Mouse (Mus musculus) neural tube, embryonic 12.5 days (tissue): ENCODE data around the gene Rpl15. TPM values are rescaled to one million over a fixed set of nuclear protein-coding genes. Genes with fewer than 3 reads are reported as not detected.
"Not testable (repeated sequence)": the region's sequence is repeated elsewhere in the genome, so short reads cannot be mapped to it uniquely, and the experiment has no call there.

ENCODE experiments used
- ATAC-seq: fragments of 200-750 bp; cut with Nextera tagmentation; 2 replicates; pipeline ENCODE4 v1.8.0; 2017; ENCODE audit warnings: low read depth, mild to moderate bottlenecking, moderate TSS enrichment, moderate library complexity; ENCODE audit not compliant: low FRiP score
- H3K27ac ChIP-seq: fragments of 300-500 bp; sonication (generic); 2 replicates; pipeline ENCODE4 v1.5.1; 2016
- H3K27me3 ChIP-seq: fragments of 300-500 bp; sonication (generic); replicated peaks from 2 replicates; pipeline ENCODE4 v1.6.1; 2016; ENCODE audit warnings: mild to moderate bottlenecking
- H3K36me3 ChIP-seq: fragments of 300-500 bp; sonication (generic); 2 replicates; pipeline ENCODE4 v1.6.1; 2016; ENCODE audit warnings: mild to moderate bottlenecking
- H3K4me1 ChIP-seq: fragments of 300-500 bp; sonication (generic); 2 replicates; pipeline ENCODE4 v1.6.1; 2016
- H3K4me2 ChIP-seq: fragments of 300-500 bp; sonication (generic); replicated peaks from 2 replicates; pipeline ENCODE4 v1.6.1; 2016; ENCODE audit warnings: mild to moderate bottlenecking
- H3K4me3 ChIP-seq: fragments of 300-500 bp; sonication (generic); 2 replicates; pipeline ENCODE4 v1.5.1; 2016
- H3K9ac ChIP-seq: fragments of 300-500 bp; sonication (generic); 2 replicates; pipeline ENCODE4 v1.6.1; 2016; ENCODE audit warnings: mild to moderate bottlenecking
- H3K9me3 ChIP-seq: fragments of 300-500 bp; sonication (generic); 2 replicates; pipeline ENCODE4 v1.6.1; 2016; ENCODE audit warnings: mild to moderate bottlenecking
- WGBS: fragments of 180-500 bp; shearing (Covaris S2); methylation state at CpG from one replicate; pipeline ENCODE4 v1.1.7; 2016; 5-methylcytosine and 5-hydroxymethylcytosine counted together
- polyA plus RNA-seq: library from polyadenylated mRNA; unstranded; fragments of >200 nt; fragmentation: Nextera tagmentation; extraction: Ambion mirVana; gene quantifications from 2 replicates; pipeline ENCODE4 v1.2.1, GENCODE M21; 2016

The Rpl15 gene
- polyA plus RNA-seq, 1 experiment from 2014 or later, result 356 TPM

- no peaks in the 10 kb centered on the region for H3K9me3 ChIP-seq
- no peak overlapping the region for H3K9ac ChIP-seq
- H3K27ac ChIP-seq, result no peak overlapping the region
- ATAC-seq, result no peak
- 93% methylated on average over 2 of the region's 2 CpGs for WGBS
- peaks cover 11% of the 10 kb centered on the region; the same call in 1 of the 2 replicates for H3K36me3 ChIP-seq
- H3K4me1 ChIP-seq, result no peaks in the 10 kb centered on the region
- no peak overlapping the region for H3K4me3 ChIP-seq
- no peak overlapping the region for H3K4me2 ChIP-seq
- no peaks in the 10 kb centered on the region for H3K27me3 ChIP-seq
These were observed 15.2 kb upstream of the Rpl15 start for GRCm38 (mm10) chr14:18286441-18286840.

- peaks cover 11% of the 10 kb centered on the region for H3K36me3 ChIP-seq
- no peak overlapping the region for H3K27ac ChIP-seq
- no peaks in the 10 kb centered on the region for H3K4me1 ChIP-seq
- H3K9ac ChIP-seq, result no peak overlapping the region
- H3K4me3 ChIP-seq, result no peak overlapping the region
- no peaks in the 10 kb centered on the region for H3K27me3 ChIP-seq
- H3K9me3 ChIP-seq, result no peaks in the 10 kb centered on the region
- 82% methylated on average over 3 of the region's 3 CpGs for WGBS
- H3K4me2 ChIP-seq, result no peak overlapping the region
- 0 out of 2 replicates have a peak, but pooled peaks have one; percentile 37 for ATAC-seq
These were observed 14.3 kb upstream of the Rpl15 start for GRCm38 (mm10) chr14:18285476-18285875.

GRCm38 (mm10) chr14:18284581-18284980 is 13.4 kb upstream of the Rpl15 start:
- H3K4me3 ChIP-seq, result no peak overlapping the region
- H3K9ac ChIP-seq, result no peak overlapping the region
- H3K36me3 ChIP-seq, result peaks cover 16% of the 10 kb centered on the region
- no peaks in the 10 kb centered on the region for H3K4me1 ChIP-seq
- no peak overlapping the region for H3K27ac ChIP-seq
- H3K27me3 ChIP-seq, result no peaks in the 10 kb centered on the region
- no peak for ATAC-seq
- 85% methylated on average over 2 of the region's 2 CpGs for WGBS
- H3K4me2 ChIP-seq, result no peak overlapping the region
- no peaks in the 10 kb centered on the region for H3K9me3 ChIP-seq

GRCm38 (mm10) chr14:18280375-18280774 is 9.2 kb upstream of the Rpl15 start:
- H3K36me3 ChIP-seq, result peaks cover 42% of the 10 kb centered on the region

GRCm38 (mm10) chr14:18274526-18274925 is 3.3 kb upstream of the Rpl15 start:
- no peak overlapping the region for H3K9ac ChIP-seq
- no peak overlapping the region for H3K4me3 ChIP-seq
- H3K4me2 ChIP-seq, result no peak overlapping the region
- no peaks in the 10 kb centered on the region for H3K27me3 ChIP-seq
- WGBS, result 84% methylated on average over 1 of the region's 1 CpGs
- no peaks in the 10 kb centered on the region for H3K9me3 ChIP-seq
- no peak overlapping the region for H3K27ac ChIP-seq
- H3K36me3 ChIP-seq, result peaks cover 25% of the 10 kb centered on the region
- ATAC-seq, result no peak
- peaks cover 7% of the 10 kb centered on the region for H3K4me1 ChIP-seq

More at GRCm38 (mm10) chr14:18280375-18280774, 9.2 kb upstream of the Rpl15 start:
- no peak overlapping the region for H3K4me3 ChIP-seq
- H3K9me3 ChIP-seq, result no peaks in the 10 kb centered on the region
- H3K9ac ChIP-seq, result no peak overlapping the region
- H3K27me3 ChIP-seq, result no peaks in the 10 kb centered on the region
- H3K27ac ChIP-seq, result no peak overlapping the region
- no peak for ATAC-seq
- H3K4me2 ChIP-seq, result no peak overlapping the region
- no peaks in the 10 kb centered on the region for H3K4me1 ChIP-seq
- 89% methylated on average over 5 of the region's 5 CpGs for WGBS

- peak overlapping the region; percentile 67 for H3K9ac ChIP-seq
- ATAC-seq, result 0 out of 2 replicates have a peak, but pooled peaks have one; percentile 5
- no peak overlapping the region for H3K27ac ChIP-seq
- H3K4me3 ChIP-seq, result peak overlapping the region; percentile 75
- 11% methylated on average over 7 of the region's 7 CpGs for WGBS
- peaks cover 18% of the 10 kb centered on the region for H3K36me3 ChIP-seq
- H3K4me1 ChIP-seq, result peaks cover 7% of the 10 kb centered on the region
- H3K27me3 ChIP-seq, result no peaks in the 10 kb centered on the region
- peak overlapping the region; percentile 65 for H3K4me2 ChIP-seq
- H3K9me3 ChIP-seq, result no peaks in the 10 kb centered on the region
These were observed 475 bp upstream of the Rpl15 start for GRCm38 (mm10) chr14:18271666-18272065.

GRCm38 (mm10) chr14:18269947-18270528 is 1.2 kb downstream of the Rpl15 start:
- not testable (repeated sequence) for H3K9me3 ChIP-seq, H3K27me3 ChIP-seq, H3K27ac ChIP-seq, H3K4me1 ChIP-seq
- Histone ChIP-seq H3K36me3 (peaks cover 20% of the 10 kb centered on the region), H3K9ac (peak overlapping the region; percentile 91), H3K4me2 (peak overlapping the region; percentile 74), H3K4me3 (peak overlapping the region; percentile 75)
- WGBS, result under 1% methylated on average over 24 of the region's 24 CpGs
- peak; percentile 14 for ATAC-seq

GRCm38 (mm10) chr14:18263427-18263826 is 7.8 kb downstream of the Rpl15 start:
- H3K36me3 ChIP-seq, result peaks cover 26% of the 10 kb centered on the region
- WGBS, result 70% methylated on average over 4 of the region's 4 CpGs
- no peak overlapping the region for H3K27ac ChIP-seq
- H3K4me1 ChIP-seq, result no peaks in the 10 kb centered on the region
- no peaks in the 10 kb centered on the region for H3K9me3 ChIP-seq
- ATAC-seq, result no peak
- no peaks in the 10 kb centered on the region for H3K27me3 ChIP-seq
- H3K4me3 ChIP-seq, result no peak overlapping the region
- no peak overlapping the region for H3K4me2 ChIP-seq
- no peak overlapping the region for H3K9ac ChIP-seq

GRCm38 (mm10) chr14:18261203-18261602 is 10.0 kb downstream of the Rpl15 start:
- Histone ChIP-seq H3K4me1 (no peaks in the 10 kb centered on the region), H3K9me3 (no peaks in the 10 kb centered on the region), H3K36me3 (peaks cover 9% of the 10 kb centered on the region; the same call in 1 of the 2 replicates), H3K27me3 (no peaks in the 10 kb centered on the region), H3K4me2 (no peak overlapping the region), H3K4me3 (no peak overlapping the region), H3K27ac (no peak overlapping the region), H3K9ac (no peak overlapping the region)
- no peak for ATAC-seq
- WGBS, result 84% methylated on average over 3 of the region's 3 CpGs

GRCm38 (mm10) chr14:18242638-18243130 is 28.5 kb downstream of the Rpl15 start:
- no peaks in the 10 kb centered on the region for H3K4me1 ChIP-seq
- WGBS, result 89% methylated on average over 21 of the region's 21 CpGs
- H3K27me3 ChIP-seq, result no peaks in the 10 kb centered on the region
- no peaks in the 10 kb centered on the region for H3K36me3 ChIP-seq
- H3K27ac ChIP-seq, result no peak overlapping the region
- no peak for ATAC-seq
- H3K4me2 ChIP-seq, result no peak overlapping the region
- H3K9ac ChIP-seq, result no peak overlapping the region
- H3K9me3 ChIP-seq, result no peaks in the 10 kb centered on the region
- no peak overlapping the region for H3K4me3 ChIP-seq

GRCm38 (mm10) chr14:18241786-18242185 is 29.4 kb downstream of the Rpl15 start:
- Histone ChIP-seq H3K36me3 (no peaks in the 10 kb centered on the region), H3K9ac (no peak overlapping the region), H3K9me3 (no peaks in the 10 kb centered on the region), H3K27me3 (no peaks in the 10 kb centered on the region), H3K27ac (no peak overlapping the region), H3K4me2 (no peak overlapping the region), H3K4me1 (no peaks in the 10 kb centered on the region), H3K4me3 (no peak overlapping the region)
- WGBS, result 92% methylated on average over 4 of the region's 4 CpGs
- ATAC-seq, result no peak

- H3K4me2 ChIP-seq, result no peak overlapping the region
- 71% methylated on average over 7 of the region's 7 CpGs for WGBS
- H3K9me3 ChIP-seq, result no peaks in the 10 kb centered on the region
- H3K36me3 ChIP-seq, result no peaks in the 10 kb centered on the region
- H3K4me3 ChIP-seq, result no peak overlapping the region
- no peaks in the 10 kb centered on the region for H3K4me1 ChIP-seq
- H3K27ac ChIP-seq, result no peak overlapping the region
- ATAC-seq, result no peak
- H3K9ac ChIP-seq, result no peak overlapping the region
- H3K27me3 ChIP-seq, result no peaks in the 10 kb centered on the region
These were observed 31.1 kb downstream of the Rpl15 start for GRCm38 (mm10) chr14:18240132-18240531.
